Mouse (Mus musculus) adrenal gland, adult 18-20 months (tissue): Measurements from ENCODE around the gene Neb. TPM values are rescaled to one million over a fixed set of nuclear protein-coding genes. Genes with fewer than 3 reads are reported as not detected.
A peak's percentile ranks its signal among the peaks of the same experiment; 100 is the strongest.

Experiments used
- DNase-seq, 2 experiments: peaks; one replicate each; pipeline ENCODE4 v3.0.0; 2021 to 2022; ENCODE audit warnings: low spot score in 2 of 2
- long read RNA-seq, 2 experiments: library from polyadenylated mRNA; stranded (forward); transcript quantifications; one replicate each; pipeline ENCODE4 v2.0.0; 2021
- total RNA-seq, 2 experiments: library from RNA; stranded (reverse); gene quantifications; 1 replicate in 1 of 2; 2 replicates in 1 of 2; pipeline ENCODE4 v1.2.3; 2021

Gene Neb
- 1 to 10 TPM; 2.9 to 7.0 TPM for total RNA-seq
- long read RNA-seq, experiment 1: 0 reads
- long read RNA-seq, experiment 2, partial matches to known transcripts: 0 of 1 reads
- long read RNA-seq, experiment 2, other reads (novel, unspliced or antisense): 1 of 1 reads

DNA sequence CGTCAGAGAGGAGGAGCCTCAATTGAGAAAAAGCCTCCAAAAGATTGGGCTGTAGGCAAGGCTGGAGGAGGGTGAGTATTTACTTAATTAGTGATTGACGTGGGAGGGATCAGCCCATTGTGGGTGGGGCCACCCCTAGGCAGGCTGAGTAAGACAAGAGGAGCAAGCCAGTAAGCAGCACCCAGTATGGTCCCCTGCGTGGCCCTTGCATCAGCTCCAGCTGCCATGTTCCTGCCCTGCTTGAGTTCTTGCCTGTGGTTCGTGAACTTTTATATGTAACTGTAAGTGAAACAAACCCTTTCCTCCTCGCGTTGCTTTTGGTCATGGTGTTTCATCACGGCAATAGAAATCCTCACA, at the start of gene Neb:
Neb (minus strand) TSS at position 27 of the 357 bp plus-strand sequence.
- DNase-seq: no peak

DNA sequence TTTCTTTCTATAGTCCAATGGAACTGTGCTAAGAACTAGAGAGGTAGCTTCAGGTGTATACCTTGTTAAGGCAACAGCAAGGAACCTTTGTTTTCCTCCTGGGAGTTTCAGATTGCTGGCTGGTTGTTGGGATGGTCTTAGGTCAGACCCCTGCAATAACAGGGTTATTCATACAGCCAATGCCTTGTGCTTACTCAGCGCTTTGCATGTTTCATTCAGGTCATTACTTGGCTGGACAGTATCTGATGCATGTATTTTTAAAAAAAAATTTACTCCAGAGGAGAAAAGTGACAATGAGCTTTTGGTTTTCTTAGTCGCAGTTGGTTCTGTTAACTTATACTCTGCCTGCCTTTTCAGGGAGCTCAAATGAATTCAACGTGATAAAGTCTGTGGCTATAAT, 49.1 kb upstream of the Neb start:
- no peak for DNase-seq

DNA sequence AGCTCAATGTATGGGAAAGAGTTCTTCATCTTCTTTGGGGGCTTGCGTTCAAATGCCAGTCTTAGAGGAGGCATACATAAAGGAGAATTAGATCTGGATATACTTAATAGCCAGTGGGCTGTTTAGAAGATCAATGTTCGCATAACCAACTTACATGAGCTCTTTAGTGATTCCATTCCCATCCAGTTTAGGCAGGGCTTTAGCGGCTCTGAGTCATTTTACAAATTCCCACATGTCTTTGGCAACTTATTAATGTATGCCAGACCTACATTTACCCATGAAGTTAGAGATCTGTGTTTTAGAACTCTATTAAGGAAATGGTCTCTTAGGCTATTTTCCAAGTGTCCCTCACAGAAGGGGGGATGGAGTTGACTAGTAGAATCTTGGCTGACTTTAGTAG, 47.8 kb upstream of the Neb start:
- no peak for DNase-seq

DNA sequence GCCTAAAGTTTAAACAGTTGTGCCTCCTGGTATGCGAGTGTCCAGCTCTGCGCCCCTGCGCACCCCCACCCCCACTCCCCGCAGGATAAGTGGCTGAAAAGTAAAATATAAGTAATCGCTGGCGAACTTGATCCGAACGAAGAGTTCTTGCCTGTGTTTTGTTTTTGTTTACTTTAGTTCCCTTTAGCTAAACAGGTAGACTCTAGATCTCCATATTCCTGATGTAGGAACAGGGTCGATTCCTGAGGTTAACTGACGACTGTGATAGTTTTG, 47.2 kb upstream of the Neb start:
- DNase-seq: no peak

DNA sequence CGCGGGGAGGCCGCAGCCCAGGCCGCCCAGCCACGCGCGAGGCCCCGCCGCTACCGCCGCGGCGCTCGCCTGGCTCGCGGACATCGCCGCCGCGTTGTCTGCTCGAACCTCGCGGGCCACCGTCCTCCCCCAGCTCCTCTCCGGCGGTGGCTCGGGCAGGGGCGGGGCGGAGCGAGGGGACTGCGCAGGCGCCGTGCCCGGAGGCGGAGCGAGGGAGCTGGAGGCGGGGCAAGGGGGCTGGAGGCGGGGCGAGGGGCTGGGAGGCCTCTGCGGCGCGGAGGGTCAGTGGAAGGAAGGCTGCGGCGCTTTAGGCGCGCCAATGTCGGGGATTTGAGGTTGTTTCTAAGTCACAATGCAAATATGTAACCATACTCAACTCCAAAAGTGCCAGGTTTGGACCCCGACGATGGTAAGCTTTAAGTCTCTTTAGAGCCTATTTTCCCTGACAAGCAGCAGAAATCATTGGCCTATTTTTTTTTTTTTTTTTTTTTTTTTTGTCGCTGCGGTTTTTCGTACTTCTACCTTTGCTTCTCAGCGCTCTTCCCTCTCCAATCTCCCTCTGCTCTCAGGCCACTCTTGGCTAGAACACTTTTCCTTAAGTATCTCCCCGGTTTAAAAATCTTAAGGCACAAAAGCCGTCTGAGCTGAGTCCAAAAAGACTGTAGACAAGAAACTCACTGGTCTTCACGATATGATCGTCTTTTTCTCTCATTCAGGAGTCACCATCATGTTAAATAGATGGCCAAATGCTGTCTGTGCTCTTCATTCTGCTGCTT, 46.7 kb upstream of the Neb start, which contains the start of gene Arl5a:
Arl5a (minus strand) TSS at position 155 of the 776 bp plus-strand sequence.
- peak; percentile 99 for DNase-seq

DNA sequence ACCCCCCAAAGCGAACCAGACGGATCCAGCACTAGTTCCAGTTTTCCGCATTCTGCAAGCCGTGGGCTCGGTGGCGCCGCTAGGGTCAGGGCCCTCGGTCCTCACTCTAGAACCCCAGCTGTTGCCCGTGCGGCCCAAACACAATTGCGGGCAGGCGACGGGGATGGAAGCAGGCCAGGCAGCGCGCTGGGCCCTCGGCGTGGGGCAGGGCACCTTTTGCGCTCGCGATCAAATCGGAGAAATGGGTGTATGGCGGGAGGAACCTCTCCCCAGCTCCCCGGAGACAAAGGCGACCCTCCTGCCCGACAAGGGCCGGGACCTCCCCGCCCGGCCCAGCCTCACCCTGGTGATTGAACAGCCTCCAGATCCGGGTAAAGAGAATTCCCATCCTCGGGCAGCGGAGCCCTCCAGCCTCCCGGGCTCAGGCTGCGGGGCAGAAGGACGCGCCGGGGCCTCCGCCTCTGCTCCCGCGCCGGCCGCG, 46.0 kb upstream of the Neb start:
- no peak for DNase-seq

DNA sequence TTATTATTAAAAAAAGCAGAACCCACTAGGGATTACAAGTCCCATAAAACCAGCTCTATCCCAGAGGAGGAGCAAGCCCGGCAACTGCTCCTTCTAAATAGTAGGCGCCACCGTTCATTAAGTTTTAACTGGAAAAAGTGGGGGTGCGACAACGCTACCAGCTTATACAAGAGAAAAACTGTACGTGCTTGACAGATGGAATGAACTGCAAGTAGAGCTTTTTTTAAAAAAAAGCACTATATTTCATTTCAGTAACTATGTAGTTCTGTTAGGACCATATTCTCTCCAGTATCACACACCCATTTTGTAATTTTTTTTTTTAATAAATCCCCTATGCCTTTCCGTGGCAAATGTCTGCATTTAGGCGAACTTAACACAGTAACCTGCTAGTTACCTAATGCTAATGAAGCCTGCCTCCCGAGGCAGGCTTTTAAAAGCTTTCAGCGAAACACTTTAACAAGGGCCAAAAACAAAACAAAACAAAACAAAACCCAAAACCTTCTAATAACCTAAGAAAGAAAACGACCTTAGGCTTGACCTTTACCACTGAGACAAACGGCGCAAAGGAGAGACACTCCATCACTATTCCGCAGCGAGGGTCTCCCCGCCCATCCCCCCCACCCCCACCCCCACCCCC, 45.5 kb upstream of the Neb start:
- no peak for DNase-seq

DNA sequence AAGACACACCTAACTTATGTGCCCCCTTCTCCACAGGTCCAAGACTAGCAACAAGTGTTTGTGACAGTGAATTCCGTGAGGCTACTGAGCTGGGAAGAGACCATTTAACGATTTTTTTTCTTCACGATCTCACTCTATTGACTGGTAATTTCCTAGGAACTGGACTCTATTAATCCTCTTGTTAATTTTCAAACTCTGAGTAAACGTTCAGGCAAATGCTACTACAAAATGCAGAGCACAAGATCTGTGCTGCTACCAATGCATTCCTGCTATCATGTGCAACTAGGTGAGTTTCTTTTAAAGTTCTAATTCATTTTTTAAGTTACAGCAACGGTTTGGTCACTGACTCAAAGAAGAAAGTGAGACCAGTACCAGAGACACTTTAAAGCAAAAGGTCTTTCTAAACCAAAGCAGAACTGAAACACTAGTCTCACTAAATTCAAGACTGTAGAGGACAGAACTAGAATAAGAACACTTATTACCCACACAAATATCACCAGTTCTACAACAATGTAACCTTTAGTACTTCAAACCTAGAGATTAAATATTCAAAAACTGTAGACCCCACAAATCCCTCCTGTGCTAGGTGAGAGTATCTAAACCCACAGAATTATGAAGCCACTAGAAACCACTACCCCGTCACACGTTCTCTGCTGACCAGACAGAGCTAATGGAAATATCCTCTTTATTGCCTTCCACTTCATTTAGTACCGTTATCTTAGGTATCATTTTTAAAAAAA, 44.8 kb upstream of the Neb start:
- DNase-seq: no peak

DNA sequence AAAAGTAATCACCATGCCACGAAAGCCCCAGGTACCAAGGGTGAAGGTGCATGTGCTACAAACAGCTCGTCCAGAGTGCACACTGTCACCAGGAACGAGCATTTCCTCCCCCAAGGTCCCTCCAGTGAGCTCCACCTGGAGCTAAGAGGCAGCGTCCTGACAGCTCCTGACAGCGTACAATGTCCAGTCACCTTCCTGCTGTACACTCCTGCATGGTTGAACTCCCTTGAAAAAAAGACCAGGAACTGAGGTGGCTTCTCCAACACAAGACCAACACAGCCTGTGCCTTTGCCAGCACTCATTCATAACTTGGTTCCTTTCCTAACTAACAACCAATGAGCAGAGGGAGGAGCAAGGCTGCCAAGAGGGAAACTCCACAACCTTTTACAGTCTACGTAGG, 42.9 kb upstream of the Neb start:
- no peak for DNase-seq

DNA sequence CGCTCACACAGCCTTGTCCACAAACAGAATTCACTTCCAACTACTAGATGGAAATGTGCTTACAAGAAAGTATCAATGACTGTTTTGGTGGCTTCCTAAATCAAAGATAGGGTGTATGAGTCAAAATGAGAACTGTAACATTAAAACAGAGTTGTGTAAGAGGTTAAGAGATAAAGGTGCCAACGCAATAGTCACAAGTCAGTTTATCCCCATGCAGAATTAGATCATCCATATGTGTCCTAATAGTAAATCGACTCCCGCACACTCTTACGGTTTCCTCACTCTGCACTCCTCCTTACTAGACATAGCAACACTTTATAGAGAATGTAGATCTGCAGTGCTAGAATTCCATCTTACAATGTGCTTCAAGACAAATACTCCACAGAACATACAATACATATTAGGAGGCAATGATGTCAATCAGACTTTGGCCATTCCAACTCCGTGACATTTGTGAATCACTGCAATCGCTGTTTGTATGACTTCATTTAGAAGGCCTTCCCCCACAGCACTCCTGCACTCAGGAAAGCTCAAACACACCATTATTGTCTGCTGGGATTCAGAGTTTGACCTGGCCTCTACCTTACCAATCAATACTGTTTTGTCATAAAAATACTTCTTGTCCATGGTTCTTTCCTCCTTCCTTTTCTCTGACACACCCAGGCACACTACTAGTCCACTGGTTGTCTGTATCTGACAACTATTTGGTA, 41.9 kb upstream of the Neb start:
- DNase-seq: no peak

DNA sequence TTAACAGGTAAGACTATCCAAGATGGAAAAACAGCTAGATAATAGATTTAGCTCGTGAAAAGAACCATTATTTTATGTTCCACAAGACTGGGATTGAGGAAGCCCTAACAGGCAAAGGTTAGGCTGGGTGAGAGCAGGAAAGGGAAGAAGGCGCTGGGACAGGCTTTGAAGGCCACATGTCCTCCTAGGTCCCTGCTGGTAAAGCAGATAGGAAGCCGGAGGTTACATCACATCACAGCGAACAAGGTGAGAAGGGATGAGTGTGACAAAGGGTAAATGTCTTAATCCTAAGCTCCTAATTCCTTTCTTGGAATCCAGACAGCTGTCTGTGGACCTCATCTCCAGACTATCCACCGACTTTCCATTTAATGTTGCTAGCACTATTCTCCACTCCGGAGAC, 41.0 kb upstream of the Neb start:
- no peak for DNase-seq

DNA sequence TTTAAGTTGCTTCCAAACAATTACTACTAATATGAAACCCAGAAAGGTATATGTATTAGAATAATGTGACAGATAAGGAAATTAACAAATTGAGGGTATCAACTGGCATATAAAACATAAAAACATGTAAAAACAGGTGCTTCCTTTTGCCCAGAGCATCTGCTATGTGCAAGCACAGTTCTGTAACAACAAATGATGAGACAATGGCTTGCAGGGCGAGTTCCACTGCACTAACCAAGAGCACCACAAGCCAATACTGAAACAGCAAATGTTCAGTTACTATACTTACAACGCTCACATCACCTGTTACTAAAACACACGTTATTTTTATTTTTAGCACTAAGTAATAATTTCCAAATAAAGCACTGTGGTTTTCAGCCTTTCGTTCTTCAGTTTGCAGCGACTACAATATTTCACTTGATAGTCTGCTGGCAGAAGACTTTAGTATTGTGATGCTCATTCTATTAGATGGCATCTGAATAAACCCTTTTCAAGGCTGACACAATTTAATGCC, 34.3 kb upstream of the Neb start:
- no peak for DNase-seq

DNA sequence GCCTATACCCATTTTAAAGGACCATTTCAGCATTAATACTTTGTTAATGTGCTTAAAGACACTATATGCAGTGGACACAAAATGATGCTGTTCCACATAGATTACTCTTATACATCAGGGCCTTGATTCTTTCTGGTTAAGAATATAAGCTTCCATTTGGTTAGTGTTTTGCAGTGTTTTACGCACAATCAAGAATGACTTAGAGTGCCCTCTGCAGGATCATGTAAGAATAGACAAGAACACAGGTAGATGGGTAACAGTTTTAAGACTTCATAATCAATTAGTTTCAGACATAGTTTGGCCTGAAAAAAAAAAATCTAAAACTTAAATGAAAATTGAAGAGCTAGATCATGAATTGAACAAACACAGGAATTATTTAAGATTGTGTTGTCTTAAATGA, 28.2 kb upstream of the Neb start:
- DNase-seq: no peak

DNA sequence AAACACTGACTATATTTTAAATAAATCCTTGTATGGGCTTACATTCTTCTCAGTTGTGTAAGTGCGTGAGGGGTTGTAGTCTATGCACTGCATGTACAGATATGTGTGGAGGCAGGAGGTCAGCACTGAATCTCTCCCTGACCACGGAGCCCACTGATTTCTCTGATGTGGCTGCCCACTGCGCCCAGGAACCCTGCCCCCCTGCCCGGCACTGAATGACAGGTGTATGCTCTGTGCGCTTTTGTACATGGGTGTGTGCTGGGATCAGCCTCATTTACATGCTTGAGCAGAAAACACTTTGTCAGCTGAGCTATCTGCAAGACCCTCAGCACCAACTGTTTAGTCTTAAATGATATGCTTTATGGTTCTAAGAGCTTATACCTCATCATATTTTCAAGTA, 27.0 kb upstream of the Neb start:
- no peak for DNase-seq

DNA sequence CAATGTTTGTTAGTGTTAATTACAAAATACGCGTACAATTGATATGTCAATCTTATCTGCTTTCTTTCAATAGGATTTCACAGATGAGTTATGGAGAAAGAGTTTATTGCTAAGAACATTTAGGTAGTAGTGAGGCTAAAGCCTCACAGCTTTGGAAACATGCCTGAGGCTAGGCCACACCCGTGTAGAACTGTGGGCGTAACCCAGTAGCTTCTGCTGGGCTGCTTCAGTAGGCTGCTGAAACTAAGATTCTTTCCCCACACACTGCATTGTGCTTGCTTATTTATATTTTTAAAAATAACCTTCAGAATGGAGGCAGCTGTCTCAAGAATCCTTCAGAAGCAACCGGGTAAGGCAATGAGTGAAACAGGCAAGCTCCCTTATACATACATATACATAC, 16.3 kb upstream of the Neb start:
- DNase-seq: no peak

DNA sequence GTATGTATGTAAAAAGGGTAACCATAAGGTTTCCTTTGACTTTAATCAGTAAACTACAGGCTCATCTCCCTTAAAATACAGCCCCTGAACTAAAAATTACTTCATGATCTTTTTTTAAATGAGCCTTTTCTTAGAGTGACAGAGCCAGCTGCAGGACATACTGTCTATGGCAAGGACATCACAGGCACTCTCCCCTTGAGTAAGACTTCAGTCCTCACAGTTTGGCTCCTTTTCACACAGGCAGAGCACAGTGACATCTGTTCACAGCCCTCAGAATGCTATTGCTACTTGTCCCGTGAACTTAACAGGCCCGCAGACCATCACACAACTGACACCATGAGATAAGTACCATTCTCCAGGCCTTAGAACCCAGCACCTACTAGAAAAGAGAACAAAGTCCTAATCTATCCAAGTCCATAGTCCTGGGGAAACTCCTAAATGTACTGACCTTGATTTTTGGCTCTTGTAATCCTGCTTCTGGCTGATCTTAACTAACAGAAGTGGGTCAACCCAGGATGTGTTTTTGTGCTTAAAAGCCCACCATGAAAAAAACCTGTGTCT, 12.2 kb upstream of the Neb start:
- no peak for DNase-seq

DNA sequence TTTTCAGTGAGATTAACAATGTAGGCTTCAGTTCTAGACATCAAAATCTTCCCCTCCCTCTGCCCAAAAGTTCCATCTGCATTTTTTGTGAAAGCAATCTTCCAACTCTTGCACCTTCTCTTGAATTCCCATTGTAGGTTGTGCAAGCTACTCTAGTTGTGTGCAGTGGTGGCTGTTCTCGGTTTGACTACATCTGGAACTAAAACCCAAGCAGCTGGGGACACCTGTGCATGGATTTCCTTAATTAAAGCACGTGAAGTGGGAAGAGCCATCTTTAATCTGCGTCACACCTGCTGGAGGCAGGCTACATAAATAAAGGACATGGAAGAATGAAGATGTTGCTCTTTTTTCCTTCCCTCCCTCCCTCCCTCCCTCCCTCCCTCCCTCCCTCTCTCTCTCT, 11.7 kb upstream of the Neb start:
- no peak for DNase-seq

DNA sequence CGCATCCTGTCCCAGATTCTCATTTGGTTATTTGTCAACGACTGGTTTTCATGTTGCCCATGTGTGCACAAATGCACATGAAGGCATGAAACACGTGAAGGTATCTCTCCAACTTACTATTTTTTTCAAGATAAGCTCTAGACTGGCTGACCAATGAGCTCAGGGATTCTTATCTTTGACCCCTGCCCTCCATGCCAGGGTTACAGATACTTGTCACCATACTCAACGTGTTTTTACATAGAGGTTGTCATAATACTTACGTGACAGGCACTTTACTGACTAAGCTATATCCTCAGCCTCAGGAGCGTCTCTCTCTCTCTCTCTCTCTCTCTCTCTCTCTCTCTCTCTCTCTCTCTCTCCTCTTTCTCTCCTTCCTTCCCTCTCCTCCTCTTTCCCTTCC, 8.2 kb upstream of the Neb start:
- no peak for DNase-seq

DNA sequence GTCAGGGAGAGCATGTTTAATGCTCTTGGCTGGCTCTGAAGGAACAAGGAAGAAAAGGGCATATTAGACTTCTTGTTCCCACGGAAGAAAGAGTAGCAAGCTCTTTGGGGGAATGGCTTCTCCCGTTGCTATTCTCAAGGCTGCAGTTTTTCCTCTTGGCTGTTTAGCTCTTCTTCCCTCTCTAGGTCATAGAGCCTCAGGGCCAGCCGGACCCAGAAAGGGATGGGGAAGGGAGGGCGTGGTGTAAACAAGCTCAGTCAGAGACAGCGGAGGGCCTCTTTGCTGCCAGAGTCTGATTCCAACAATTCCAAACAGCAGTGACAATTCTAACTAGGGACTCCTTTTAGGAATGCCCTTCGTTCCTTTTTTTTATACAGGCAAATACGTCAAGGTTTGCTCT, 7.8 kb upstream of the Neb start:
- DNase-seq: no peak

DNA sequence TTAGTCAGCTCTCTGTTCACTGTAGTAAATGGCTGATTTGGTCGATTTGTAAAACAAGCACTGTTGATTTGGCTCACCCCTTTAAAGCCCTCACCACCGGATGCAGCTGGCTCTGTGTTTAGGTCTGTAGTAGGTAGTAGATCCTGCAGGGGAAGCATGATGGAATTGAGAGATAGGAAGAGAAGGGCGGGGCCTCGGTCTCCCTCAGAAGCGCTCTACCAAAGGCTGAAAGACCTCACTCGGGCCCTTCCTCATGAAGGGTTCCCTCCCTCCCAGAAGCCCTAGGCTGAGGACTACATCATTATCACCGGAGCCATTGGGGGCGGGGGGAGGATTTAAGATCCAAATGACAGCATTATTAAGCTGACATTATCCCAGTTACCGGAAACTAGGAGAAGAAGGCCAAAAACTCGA, 581 bp upstream of the Neb start:
- DNase-seq: no peak
